Mouse (Mus musculus) neural tube, embryonic 11.5 days (tissue): Measurements from ENCODE around the gene Sult2a4. TPM values are rescaled to one million over a fixed set of nuclear protein-coding genes. Genes with fewer than 3 reads are reported as not detected.
"Not testable (repeated sequence)": the region's sequence is repeated elsewhere in the genome, so short reads cannot be mapped to it uniquely, and the experiment has no call there.

Experiments used
- ATAC-seq: fragments of 200-750 bp; cut with Nextera tagmentation; 2 replicates; pipeline ENCODE4 v1.8.0; 2017; ENCODE audit warnings: moderate number of reproducible peaks, mild to moderate bottlenecking, moderate TSS enrichment, moderate library complexity; ENCODE audit not compliant: insufficient read depth, low FRiP score, low TSS enrichment
- DNase-seq: peaks from one replicate; pipeline ENCODE4 v3.0.0-alpha.2; 2015; ENCODE audit warnings: low spot score
- H3K27ac ChIP-seq: fragments of 300-500 bp; sonication (generic); 2 replicates; pipeline ENCODE4 v1.5.1; 2014; ENCODE audit warnings: low read depth, mild to moderate bottlenecking, low read length
- H3K27me3 ChIP-seq: fragments of 300-500 bp; sonication (generic); 2 replicates; pipeline ENCODE4 v1.6.1; 2014; ENCODE audit warnings: mild to moderate bottlenecking, low read length, mixed read lengths; ENCODE audit not compliant: control insufficient read depth, insufficient read depth
- H3K36me3 ChIP-seq: fragments of 300-500 bp; sonication (generic); 2 replicates; pipeline ENCODE4 v1.6.1; 2014; ENCODE audit warnings: mild to moderate bottlenecking, low read length, moderate library complexity, mixed read lengths; ENCODE audit not compliant: control insufficient read depth, insufficient read depth
- H3K4me1 ChIP-seq: fragments of 300-500 bp; sonication (generic); 2 replicates; pipeline ENCODE4 v1.6.1; 2014; ENCODE audit warnings: low read length, mixed read lengths; ENCODE audit not compliant: control insufficient read depth, insufficient read depth
- H3K4me2 ChIP-seq: fragments of 300-500 bp; sonication (generic); 2 replicates; pipeline ENCODE4 v1.6.1; 2014; ENCODE audit warnings: low read depth, mild to moderate bottlenecking, moderate library complexity
- H3K4me3 ChIP-seq: fragments of 300-500 bp; sonication (generic); 2 replicates; pipeline ENCODE4 v1.5.1; 2014; ENCODE audit warnings: low read depth, low read length
- H3K9ac ChIP-seq: fragments of 300-500 bp; sonication (generic); 2 replicates; pipeline ENCODE4 v1.6.1; 2014; ENCODE audit warnings: mild to moderate bottlenecking, low read length
- H3K9me3 ChIP-seq: fragments of 300-500 bp; sonication (generic); 2 replicates; pipeline ENCODE4 v1.6.1; 2016; ENCODE audit warnings: low read length; ENCODE audit not compliant: control insufficient read depth
- WGBS: fragments of 180-500 bp; shearing (Covaris S2); extraction: QIAGEN DNeasy Blood & Tissue Kit; methylation state at CpG from one replicate; pipeline ENCODE4 v1.1.7; 2014; 5-methylcytosine and 5-hydroxymethylcytosine counted together
- polyA plus RNA-seq: library from polyadenylated mRNA; unstranded; fragments of >200 nt; fragmentation: Nextera tagmentation; extraction: Ambion mirVana; gene quantifications from 2 replicates; pipeline ENCODE4 v1.2.1, GENCODE M21; 2014

The Sult2a4 gene
- polyA plus RNA-seq, result not detected in 2 replicates

- not testable (repeated sequence) for H3K9ac ChIP-seq, H3K27me3 ChIP-seq, ATAC-seq, DNase-seq, H3K4me2 ChIP-seq, H3K27ac ChIP-seq, H3K9me3 ChIP-seq, H3K4me3 ChIP-seq, H3K4me1 ChIP-seq, H3K36me3 ChIP-seq
- 96% methylated on average over 6 of the region's 6 CpGs for WGBS
Observed at GRCm38 (mm10) chr7:13989507-13989906, at the start of gene Sult2a4. Sult2a4 (minus strand) TSS chr7:13989607.

GRCm38 (mm10) chr7:14030831-14031230, 41.4 kb upstream of the Sult2a4 start:
- H3K27ac ChIP-seq, H3K9ac ChIP-seq, H3K9me3 ChIP-seq, DNase-seq, ATAC-seq, H3K27me3 ChIP-seq, H3K36me3 ChIP-seq, H3K4me1 ChIP-seq, H3K4me3 ChIP-seq, H3K4me2 ChIP-seq: not testable (repeated sequence)

- Histone ChIP-seq H3K9ac (no peak overlapping the region), H3K27me3 (no peaks in the 10 kb centered on the region), H3K4me2 (no peak overlapping the region), H3K9me3 (no peaks in the 10 kb centered on the region; the same call in 1 of the 2 replicates), H3K36me3 (no peaks in the 10 kb centered on the region), H3K4me1 (no peaks in the 10 kb centered on the region), H3K27ac (no peak overlapping the region), H3K4me3 (no peak overlapping the region)
- DNase-seq (no peak), ATAC-seq (no peak)
- WGBS, result 93% methylated on average over 8 of the region's 8 CpGs
Observed at GRCm38 (mm10) chr7:14013083-14013482, 23.7 kb upstream of the Sult2a4 start.

GRCm38 (mm10) chr7:14010686-14011085, 21.3 kb upstream of the Sult2a4 start:
- H3K4me3 ChIP-seq, DNase-seq, ATAC-seq, H3K27me3 ChIP-seq, H3K27ac ChIP-seq, H3K4me2 ChIP-seq, H3K4me1 ChIP-seq, H3K9me3 ChIP-seq, H3K36me3 ChIP-seq, H3K9ac ChIP-seq: not testable (repeated sequence)

Other genes starting within 250 kb of the Sult2a4 start
- gene Sult2a1, start 152.2 kb downstream of the Sult2a4 start, polyA plus RNA-seq, result not detected in 2 replicates
- gene Sult2a3, start 133.4 kb upstream of the Sult2a4 start, polyA plus RNA-seq, result not detected in 2 replicates